Mouse (Mus musculus) C2C12 (cell line): ENCODE measurements around the gene Aadat.

ENCODE experiments used
- CTCF ChIP-seq: IDR thresholded peaks from one replicate; pipeline ENCODE4 v1.5.1; 2011; ENCODE audit not compliant: control insufficient read depth, insufficient read depth, insufficient read length
- MAX ChIP-seq: IDR thresholded peaks from one replicate; pipeline ENCODE4 v1.6.1; 2011; ENCODE audit warnings: mild to moderate bottlenecking, control low read depth
- MYOD1 ChIP-seq: IDR thresholded peaks from one replicate; pipeline ENCODE4 v1.6.1; 2011; ENCODE audit warnings: low read depth; ENCODE audit not compliant: control insufficient read depth, insufficient read length
- USF1 ChIP-seq: IDR thresholded peaks from one replicate; pipeline ENCODE4 v1.6.1; 2011; ENCODE audit warnings: low read depth, mild to moderate bottlenecking, control low read depth, moderate library complexity

DNA sequence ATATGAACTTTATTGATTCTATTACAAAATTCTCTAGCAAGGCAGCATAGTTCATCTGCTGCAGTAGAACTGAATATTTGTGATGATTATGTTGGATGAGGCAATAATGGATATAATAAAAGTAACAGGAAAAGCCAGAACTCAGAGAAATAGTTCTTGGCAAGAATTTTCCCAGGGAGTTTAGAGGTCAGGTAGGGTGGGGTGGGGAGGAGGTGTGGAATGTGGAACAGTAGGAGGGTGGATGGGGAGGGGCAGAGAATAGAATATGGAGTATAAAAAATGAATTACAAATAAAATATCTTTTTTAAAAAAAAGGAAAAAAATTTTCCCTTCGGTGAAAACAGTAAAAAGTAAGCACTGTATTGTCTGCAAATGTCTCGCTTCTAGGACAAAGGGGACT, 13.9 kb upstream of the Aadat start:
- TF ChIP-seq USF1: no peak
- no peak for TF ChIP-seq CTCF
- no peak for TF ChIP-seq MAX
- TF ChIP-seq MYOD1: no peak
